Mouse (Mus musculus) hematopoietic stem cell, adult 5-6 weeks (primary cell): ENCODE results near the gene Tmem217. TPM values are rescaled to one million over a fixed set of nuclear protein-coding genes. Genes with fewer than 3 reads are reported as not detected.

ENCODE experiments used
- ATAC-seq, 2 experiments: fragments of 125-278 bp in 1 of 2; replicated peaks in 1 of 2; 2 replicates each; pipeline ENCODE4 v1.8.0; 2016 to 2017; ENCODE audit warnings: inconsistent platforms in 2 of 2, mild to moderate bottlenecking in 2 of 2, moderate number of reproducible peaks in 2 of 2, low read depth in 1 of 2, moderate TSS enrichment in 1 of 2; ENCODE audit not compliant: low FRiP score in 2 of 2, poor library complexity in 2 of 2, severe bottlenecking in 2 of 2, insufficient read depth in 1 of 2, low TSS enrichment in 1 of 2
- total RNA-seq: library from RNA; stranded (forward); fragments of 172-1452, 232-1000 nt; gene quantifications from 2 replicates; pipeline ENCODE4 v1.2.3, GENCODE M21; 2017

Gene Tmem217
- total RNA-seq, 1 experiment from 2014 or later: not detected

DNA sequence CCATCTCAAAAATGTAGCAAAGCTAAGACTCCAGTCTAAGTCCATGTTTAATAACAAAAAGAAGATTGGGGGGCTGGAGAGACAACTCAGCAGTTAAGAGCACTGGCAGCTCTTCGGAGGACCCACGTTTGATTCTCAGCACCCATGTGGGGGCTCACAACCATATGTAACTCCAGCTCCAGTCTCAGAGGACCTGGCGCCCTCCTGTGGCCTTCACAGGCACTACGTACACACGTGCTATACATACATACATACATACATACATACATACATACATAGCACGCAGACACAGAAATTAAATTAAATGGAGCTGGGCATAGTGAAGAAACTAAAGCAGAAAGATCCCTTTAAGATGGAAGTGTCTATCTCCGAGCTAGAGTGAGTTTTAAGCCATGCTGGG lies 69.6 kb downstream of the Tmem217 start:
- ATAC-seq: no peak

DNA sequence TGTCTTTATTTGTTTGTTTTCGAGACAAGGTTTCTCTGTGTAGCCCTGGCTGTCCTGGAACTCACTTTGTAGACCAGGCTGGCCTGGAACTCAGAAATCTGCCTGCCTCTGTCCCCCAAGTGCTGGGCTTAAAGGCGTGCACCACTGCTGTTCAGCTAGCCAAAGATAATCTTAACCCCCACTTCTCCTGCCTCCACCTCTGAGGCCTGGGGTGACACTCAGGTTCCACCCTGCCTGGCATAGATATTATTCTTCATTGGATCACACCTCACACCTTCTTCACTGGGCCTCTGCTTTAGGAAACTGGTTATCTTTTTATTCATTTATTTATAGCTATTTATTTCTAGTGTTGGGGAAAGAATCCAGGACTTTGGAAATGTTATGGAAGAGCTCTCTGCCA lies 71.9 kb downstream of the Tmem217 start:
- ATAC-seq: no peak

DNA sequence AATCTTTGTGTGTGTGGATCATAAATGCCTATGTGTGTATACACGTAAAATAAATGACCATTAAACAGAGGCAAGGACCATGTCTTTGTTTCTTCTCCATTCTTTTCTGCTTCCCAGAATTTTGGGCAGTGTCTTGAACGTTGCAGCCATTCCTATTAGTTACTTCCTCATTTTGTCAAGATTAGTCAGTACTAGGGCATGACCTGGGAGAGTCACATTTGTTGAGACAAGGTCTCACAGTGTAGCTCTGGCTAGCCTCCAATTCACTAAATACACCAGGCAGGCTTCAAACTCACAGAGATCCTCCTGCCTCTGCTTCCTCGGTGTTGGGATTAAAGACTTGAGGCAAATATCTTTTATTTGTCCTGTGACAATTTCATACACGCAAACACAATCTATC lies 73.9 kb downstream of the Tmem217 start:
- ATAC-seq: 0 out of 4 replicates have a peak, but pooled peaks of 1 of the 2 experiments have one; percentile 22

DNA sequence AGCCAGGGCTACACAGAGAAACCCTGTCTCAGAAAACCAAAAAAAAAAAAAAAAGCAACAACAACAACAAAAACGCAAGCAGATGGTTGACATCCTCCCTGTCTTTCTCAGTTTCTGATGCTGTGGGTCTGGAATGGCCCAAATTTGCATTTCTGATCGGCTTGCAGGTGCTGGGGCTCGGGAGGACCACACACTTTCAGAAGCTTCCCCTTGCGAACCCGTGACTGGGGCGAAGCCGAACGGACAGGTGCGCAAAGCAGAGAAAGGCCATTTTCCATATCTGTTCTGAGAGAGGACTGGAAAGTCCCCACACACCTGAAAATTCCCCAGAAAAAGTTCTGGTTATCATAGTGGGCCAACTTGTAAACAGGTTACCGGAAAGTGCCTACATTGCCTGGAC lies 74.8 kb downstream of the Tmem217 start:
- no peak for ATAC-seq

DNA sequence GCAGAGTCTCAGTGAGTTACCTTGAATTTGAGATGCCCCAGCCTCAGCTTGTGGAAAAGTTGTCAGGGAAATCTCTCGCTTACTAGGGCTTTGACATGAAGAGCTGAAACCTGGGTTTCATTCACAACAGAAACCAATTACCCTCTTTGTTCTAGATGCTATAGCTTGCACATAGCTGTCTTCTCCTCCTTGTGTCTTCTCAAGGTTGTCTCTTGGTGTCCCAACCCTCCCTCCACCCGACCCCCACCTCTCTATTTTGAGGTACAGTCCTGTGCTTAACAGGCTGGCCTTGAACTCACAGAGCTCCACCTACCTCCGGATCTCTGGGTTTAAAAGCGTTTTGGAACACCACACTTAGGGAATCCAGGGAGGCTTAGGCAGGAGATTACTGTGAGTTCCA lies 75.7 kb downstream of the Tmem217 start:
- no peak for ATAC-seq

Other genes with a start within 250 kb of the Tmem217 start
- 1.8 and 10.4 TPM in 2 replicates for gene Pi16, start 234.7 kb downstream of the Tmem217 start, total RNA-seq
- gene Mtch1, start 204.5 kb downstream of the Tmem217 start, total RNA-seq: 60.6 and 87.5 TPM in 2 replicates
- 36.9 and 54.2 TPM in 2 replicates for gene Fgd2, start 191.5 kb downstream of the Tmem217 start, total RNA-seq
- 426 and 588 TPM in 2 replicates for gene Pim1, start 61.6 kb downstream of the Tmem217 start, total RNA-seq
- 0.31 TPM in 1 of 2 replicates, not detected in the other for gene Gm17657, start 2.7 kb downstream of the Tmem217 start, total RNA-seq
- 5.8 and 7.8 TPM in 2 replicates for gene Tbc1d22b, start 2.6 kb downstream of the Tmem217 start, total RNA-seq
- 50.9 and 51.8 TPM in 2 replicates for gene Rnf8, start 62.4 kb upstream of the Tmem217 start, total RNA-seq
- gene Gm28043, start 62.5 kb upstream of the Tmem217 start, total RNA-seq: 9.5 and 11.9 TPM in 2 replicates
- gene Cmtr1, start 108.2 kb upstream of the Tmem217 start, total RNA-seq: 127 and 160 TPM in 2 replicates
- 8.1 and 14.5 TPM in 2 replicates for gene Ccdc167, start 164.7 kb upstream of the Tmem217 start, total RNA-seq